In genomic region chr3:88607065-88607757, GRCm38 (mm10) we compare ENCODE assay signal across 8 mouse cellular contexts. TPM values are rescaled to one million over a fixed set of nuclear protein-coding genes. Genes with fewer than 3 reads are reported as not detected.
DNase-seq lines count a peak whose midpoint lies in the region; ATAC-seq and TF ChIP-seq lines count a peak whose summit lies in the region.

No protein-coding gene starts in this region.

- no peak overlapping the region for H3K27ac ChIP-seq in embryonic facial prominence, embryonic 11.5 days (replicated peaks; ENCODE audit: low read depth, low read length)
- H3K27ac ChIP-seq in heart, adult 2 months: peak overlapping the region; percentile 83
- H3K27ac ChIP-seq in kidney, adult 2 months (ENCODE audit: insufficient read depth, low read depth, low read length): no peak overlapping the region
- no peak overlapping the region for H3K27ac ChIP-seq in limb, embryonic 13.5 days
- H3K27ac ChIP-seq in midbrain, embryonic 15.5 days: no peak overlapping the region

- peak; percentile 97 for TF ChIP-seq EP300 in heart, adult 2 months (IDR thresholded peaks at IDR 0.05; ENCODE audit: insufficient read depth, low read depth, low read length)

- peak; percentile 37; the same call in 1 of the 2 replicates for TF ChIP-seq POLR2A in heart, adult 2 months (IDR thresholded peaks at IDR 0.05; ENCODE audit: insufficient read depth, low read depth, low read length)
- no peak for TF ChIP-seq POLR2A in kidney, adult 2 months (IDR thresholded peaks at IDR 0.05; ENCODE audit: low read depth, low read length)

- no peak; the same call in 1 of the 2 replicates for TF ChIP-seq CTCF in heart, adult 2 months (IDR thresholded peaks at IDR 0.05)
- TF ChIP-seq CTCF in kidney, adult 2 months (conservative IDR thresholded peaks at IDR 0.05; ENCODE audit: insufficient read depth, insufficient read length, low read depth, low read length): peak; percentile 97

- intact Hi-C loops in heart, adult 2 months (cut with DNase I): loop anchor here (1.0 to 2.0 kb wide), 3 partner anchors 16 to 33 kb away; no protein-coding TSS in a partner anchor

- H3K27me3 ChIP-seq in embryonic facial prominence, embryonic 11.5 days (ENCODE audit: control insufficient read depth, insufficient read depth, low read length): no peaks in the 10 kb centered on the region
- H3K27me3 ChIP-seq in heart, adult 2 months (ENCODE audit: control insufficient read depth, insufficient read depth, low read length): no peaks in the 10 kb centered on the region
- no peaks in the 10 kb centered on the region for H3K27me3 ChIP-seq in kidney, adult 2 months (replicated peaks; ENCODE audit: control insufficient read depth, insufficient read depth, low read length)
- H3K27me3 ChIP-seq in limb, embryonic 13.5 days: no peaks in the 10 kb centered on the region
- H3K27me3 ChIP-seq in midbrain, embryonic 15.5 days (replicated peaks): no peaks in the 10 kb centered on the region

- under 1% methylated on average over 20 of the region's 20 CpGs for WGBS in embryonic facial prominence, embryonic 11.5 days
- under 1% methylated on average over 20 of the region's 20 CpGs for WGBS in heart, adult 2 months
- WGBS in kidney, adult 2 months: 1% methylated on average over 20 of the region's 20 CpGs
- 0% methylated on average over 20 of the region's 20 CpGs for WGBS in limb, embryonic 13.5 days
- 2% methylated on average over 20 of the region's 20 CpGs for WGBS in midbrain, embryonic 15.5 days

- no peaks in the 10 kb centered on the region; the same call in 1 of the 2 replicates for H3K4me1 ChIP-seq in embryonic facial prominence, embryonic 11.5 days (ENCODE audit: control insufficient read depth, insufficient read depth, low read length)
- peaks cover 4% of the 10 kb centered on the region for H3K4me1 ChIP-seq in heart, adult 2 months (ENCODE audit: control insufficient read depth, insufficient read depth, low read length)
- H3K4me1 ChIP-seq in kidney, adult 2 months (ENCODE audit: control insufficient read depth, insufficient read depth, low read length): peaks cover 3% of the 10 kb centered on the region; the same call in 1 of the 2 replicates
- peaks cover 14% of the 10 kb centered on the region for H3K4me1 ChIP-seq in limb, embryonic 13.5 days
- peaks cover 14% of the 10 kb centered on the region; the same call in 1 of the 2 replicates for H3K4me1 ChIP-seq in midbrain, embryonic 15.5 days

- H3K9me3 ChIP-seq in embryonic facial prominence, embryonic 11.5 days (replicated peaks; ENCODE audit: control insufficient read depth, low read length): no peaks in the 10 kb centered on the region
- no peaks in the 10 kb centered on the region for H3K9me3 ChIP-seq in limb, embryonic 13.5 days
- H3K9me3 ChIP-seq in midbrain, embryonic 15.5 days: no peaks in the 10 kb centered on the region

- peak; percentile 63 for DNase-seq in 3134 (ENCODE audit: extremely low read depth, insufficient read length, low spot score)
- peak; percentile 83 for DNase-seq in adrenal gland, postnatal 25 days
- DNase-seq in embryonic facial prominence, embryonic 11.5 days (ENCODE audit: low spot score): peak; percentile 93
- peak; percentile 89 to 93 for DNase-seq in heart, adult 2 months
- peak; percentile 92 for DNase-seq in kidney, adult 2 months
- DNase-seq in spleen, adult 18-20 months: peak; percentile 78 to 88

- H3K79me2 ChIP-seq in heart, adult 2 months (replicated peaks; ENCODE audit: control insufficient read depth, insufficient read depth, low read length): no peaks in the 10 kb centered on the region

- peak overlapping the region; percentile 9; the same call in 1 of the 2 replicates for H3K4me3 ChIP-seq in embryonic facial prominence, embryonic 11.5 days (ENCODE audit: low read depth, low read length)
- H3K4me3 ChIP-seq in heart, adult 2 months: peak overlapping the region; percentile 41
- peak overlapping the region; percentile 3; the same call in 1 of the 2 replicates for H3K4me3 ChIP-seq in kidney, adult 2 months (ENCODE audit: insufficient read depth, low read depth, low read length)
- peak overlapping the region; percentile 36 for H3K4me3 ChIP-seq in limb, embryonic 13.5 days
- peak overlapping the region; percentile 27 for H3K4me3 ChIP-seq in midbrain, embryonic 15.5 days

- H3K9ac ChIP-seq in embryonic facial prominence, embryonic 11.5 days (replicated peaks; ENCODE audit: low read length): peak overlapping the region; percentile 37; the same call in 1 of the 2 replicates
- H3K9ac ChIP-seq in heart, adult 2 months (ENCODE audit: low read depth, low read length): peak overlapping the region; percentile 58
- peak overlapping the region; percentile 55 for H3K9ac ChIP-seq in limb, embryonic 13.5 days
- no peak overlapping the region for H3K9ac ChIP-seq in midbrain, embryonic 15.5 days

- ATAC-seq in embryonic facial prominence, embryonic 11.5 days (replicated peaks; ENCODE audit: insufficient number of reproducible peaks, low FRiP score, low TSS enrichment, low read depth): peak; percentile 86
- peak; percentile 92 for ATAC-seq in limb, embryonic 13.5 days (ENCODE audit: low FRiP score, low read depth)
- peak; percentile 90 for ATAC-seq in midbrain, embryonic 15.5 days (replicated peaks)

- no peaks in the 10 kb centered on the region for H3K36me3 ChIP-seq in embryonic facial prominence, embryonic 11.5 days (replicated peaks; ENCODE audit: control insufficient read depth, insufficient read depth, low read depth, low read length)
- H3K36me3 ChIP-seq in heart, adult 2 months (ENCODE audit: control insufficient read depth, insufficient read depth, low read length): no peaks in the 10 kb centered on the region
- no peaks in the 10 kb centered on the region for H3K36me3 ChIP-seq in kidney, adult 2 months (ENCODE audit: control insufficient read depth, insufficient read depth, low read length)
- no peaks in the 10 kb centered on the region for H3K36me3 ChIP-seq in limb, embryonic 13.5 days
- H3K36me3 ChIP-seq in midbrain, embryonic 15.5 days (replicated peaks): no peaks in the 10 kb centered on the region

- peak overlapping the region; percentile 45 for H3K4me2 ChIP-seq in embryonic facial prominence, embryonic 11.5 days (ENCODE audit: low read depth, low read length)
- peak overlapping the region; percentile 65 for H3K4me2 ChIP-seq in limb, embryonic 13.5 days (replicated peaks)
- peak overlapping the region; percentile 55 for H3K4me2 ChIP-seq in midbrain, embryonic 15.5 days

RNA-seq across cellular contexts. Expression of gene Arhgef2, which starts 1.4 kb away (rescaled TPM):
- total RNA-seq in adrenal gland, postnatal 25 days (2021): 35.4 and 35.9 TPM in 2 replicates
- polyA plus RNA-seq in embryonic facial prominence, embryonic 11.5 days (2014; fragmentation: Nextera tagmentation; extraction: Ambion mirVana): 82.2 and 89.3 TPM in 2 replicates
- total RNA-seq in heart, adult 2 months (2021): 10 to 100 TPM; 37.3 to 37.5 TPM
- polyA plus RNA-seq in heart, adult 2 months (2012; rRNA removed): 51.0 and 53.4 TPM in 2 replicates
- 74.5 and 80.7 TPM in 2 replicates for polyA plus RNA-seq in kidney, adult 2 months (2012; rRNA removed)
- 105 and 107 TPM in 2 replicates for polyA plus RNA-seq in limb, embryonic 13.5 days (2015; fragmentation: Nextera tagmentation; extraction: Ambion mirVana)
- 138 and 145 TPM in 2 replicates for polyA plus RNA-seq in midbrain, embryonic 15.5 days (2015; fragmentation: Nextera tagmentation; extraction: Ambion mirVana)

RNA-seq across cellular contexts. Expression of gene Ssr2, which starts 31.5 kb away (rescaled TPM):
- 199 and 214 TPM in 2 replicates for total RNA-seq in adrenal gland, postnatal 25 days (2021)
- 184 and 201 TPM in 2 replicates for polyA plus RNA-seq in embryonic facial prominence, embryonic 11.5 days (2014; fragmentation: Nextera tagmentation; extraction: Ambion mirVana)
- 10 to 100 TPM; 65.3 to 67.6 TPM for total RNA-seq in heart, adult 2 months (2021)
- polyA plus RNA-seq in heart, adult 2 months (2012; rRNA removed): 80.0 and 115 TPM in 2 replicates
- polyA plus RNA-seq in kidney, adult 2 months (2012; rRNA removed): 180 and 193 TPM in 2 replicates
- 294 and 306 TPM in 2 replicates for polyA plus RNA-seq in limb, embryonic 13.5 days (2015; fragmentation: Nextera tagmentation; extraction: Ambion mirVana)
- polyA plus RNA-seq in midbrain, embryonic 15.5 days (2015; fragmentation: Nextera tagmentation; extraction: Ambion mirVana): 133 and 143 TPM in 2 replicates

RNA-seq across cellular contexts. Expression of gene Rxfp4, which starts 45.7 kb away (rescaled TPM):
- not detected in 2 replicates for total RNA-seq in adrenal gland, postnatal 25 days (2021)
- not detected in 2 replicates for polyA plus RNA-seq in embryonic facial prominence, embryonic 11.5 days (2014; fragmentation: Nextera tagmentation; extraction: Ambion mirVana)
- not detected for total RNA-seq in heart, adult 2 months (2021)
- 0.41 TPM in 1 of 2 replicates, not detected in the other for polyA plus RNA-seq in heart, adult 2 months (2012; rRNA removed)
- polyA plus RNA-seq in kidney, adult 2 months (2012; rRNA removed): 0.06 TPM in 1 of 2 replicates, not detected in the other
- polyA plus RNA-seq in limb, embryonic 13.5 days (2015; fragmentation: Nextera tagmentation; extraction: Ambion mirVana): not detected in 2 replicates
- not detected in 2 replicates for polyA plus RNA-seq in midbrain, embryonic 15.5 days (2015; fragmentation: Nextera tagmentation; extraction: Ambion mirVana)

RNA-seq across cellular contexts. Expression of gene Ubqln4, which starts 53.7 kb away (rescaled TPM):
- total RNA-seq in adrenal gland, postnatal 25 days (2021): 74.3 and 87.0 TPM in 2 replicates
- polyA plus RNA-seq in embryonic facial prominence, embryonic 11.5 days (2014; fragmentation: Nextera tagmentation; extraction: Ambion mirVana): 62.1 and 73.3 TPM in 2 replicates
- 10 to 100 TPM; 70.1 to 76.5 TPM for total RNA-seq in heart, adult 2 months (2021)
- 69.3 and 86.7 TPM in 2 replicates for polyA plus RNA-seq in heart, adult 2 months (2012; rRNA removed)
- polyA plus RNA-seq in kidney, adult 2 months (2012; rRNA removed): 59.9 and 63.5 TPM in 2 replicates
- 46.6 and 48.2 TPM in 2 replicates for polyA plus RNA-seq in limb, embryonic 13.5 days (2015; fragmentation: Nextera tagmentation; extraction: Ambion mirVana)
- 45.9 and 48.0 TPM in 2 replicates for polyA plus RNA-seq in midbrain, embryonic 15.5 days (2015; fragmentation: Nextera tagmentation; extraction: Ambion mirVana)

RNA-seq across cellular contexts. Expression of gene Lamtor2, which starts 54.3 kb away (rescaled TPM):
- total RNA-seq in adrenal gland, postnatal 25 days (2021): 148 and 150 TPM in 2 replicates
- 77.4 and 82.0 TPM in 2 replicates for polyA plus RNA-seq in embryonic facial prominence, embryonic 11.5 days (2014; fragmentation: Nextera tagmentation; extraction: Ambion mirVana)
- 100 to 1,000 TPM in 1 of 2 experiments, 10 to 100 TPM in 1; 94.3 to 104 TPM for total RNA-seq in heart, adult 2 months (2021)
- polyA plus RNA-seq in heart, adult 2 months (2012; rRNA removed): 118 TPM in 2 replicates
- polyA plus RNA-seq in kidney, adult 2 months (2012; rRNA removed): 247 and 277 TPM in 2 replicates
- polyA plus RNA-seq in limb, embryonic 13.5 days (2015; fragmentation: Nextera tagmentation; extraction: Ambion mirVana): 147 and 154 TPM in 2 replicates
- polyA plus RNA-seq in midbrain, embryonic 15.5 days (2015; fragmentation: Nextera tagmentation; extraction: Ambion mirVana): 206 and 232 TPM in 2 replicates
